Comparison of ENCODE assay signal across 8 mouse cellular contexts in genomic region chr2:174116929-174117328, GRCm38 (mm10). TPM values are rescaled to one million over a fixed set of nuclear protein-coding genes. Genes with fewer than 3 reads are reported as not detected.
DNase-seq lines count a peak whose midpoint lies in the region; ATAC-seq and TF ChIP-seq lines count a peak whose summit lies in the region.

No protein-coding gene starts in this region.

- no peak overlapping the region for H3K4me3 ChIP-seq in heart, embryonic 14.5 days (ENCODE audit: control insufficient read depth in 1 of 2, insufficient read depth in 1 of 2, low read depth in 1 of 2, low read length in 2 of 2)
- no peak overlapping the region for H3K4me3 ChIP-seq in embryonic facial prominence, embryonic 13.5 days
- no peak overlapping the region for H3K4me3 ChIP-seq in neural tube, embryonic 12.5 days
- H3K4me3 ChIP-seq in layer of hippocampus, adult 2 months: no peak overlapping the region

- WGBS in heart, embryonic 14.5 days: 34% methylated on average over 16 of the region's 16 CpGs
- 37% methylated on average over 16 of the region's 16 CpGs for WGBS in embryonic facial prominence, embryonic 13.5 days
- WGBS in neural tube, embryonic 12.5 days: 58% methylated on average over 16 of the region's 16 CpGs

- H3K27ac ChIP-seq in heart, embryonic 14.5 days (replicated peaks in 1 of 2; ENCODE audit: control insufficient read depth in 1 of 2, insufficient read depth in 1 of 2, low read depth in 2 of 2, low read length in 2 of 2): peak overlapping the region in 1 of 2 experiments; percentile 45; a peak in 1 of 4 replicates
- H3K27ac ChIP-seq in embryonic facial prominence, embryonic 13.5 days: no peak overlapping the region
- H3K27ac ChIP-seq in neural tube, embryonic 12.5 days: no peak overlapping the region
- H3K27ac ChIP-seq in layer of hippocampus, adult 2 months: no peak overlapping the region

- H3K4me2 ChIP-seq in heart, embryonic 14.5 days (ENCODE audit: low read length): peak overlapping the region; percentile 28
- no peak overlapping the region for H3K4me2 ChIP-seq in embryonic facial prominence, embryonic 13.5 days
- no peak overlapping the region for H3K4me2 ChIP-seq in neural tube, embryonic 12.5 days (replicated peaks)

- H3K9ac ChIP-seq in heart, embryonic 14.5 days (ENCODE audit: low read length): no peak overlapping the region
- no peak overlapping the region for H3K9ac ChIP-seq in embryonic facial prominence, embryonic 13.5 days
- H3K9ac ChIP-seq in neural tube, embryonic 12.5 days: no peak overlapping the region

- peaks cover 3 to 10% of the 10 kb centered on the region in 2 experiments; a peak in 2 of 4 replicates for H3K4me1 ChIP-seq in heart, embryonic 14.5 days (ENCODE audit: control insufficient read depth in 2 of 2, insufficient read depth in 2 of 2, low read length in 2 of 2)
- H3K4me1 ChIP-seq in embryonic facial prominence, embryonic 13.5 days: peaks cover 7% of the 10 kb centered on the region
- peaks cover 5% of the 10 kb centered on the region; the same call in 1 of the 2 replicates for H3K4me1 ChIP-seq in neural tube, embryonic 12.5 days

- TF ChIP-seq CTCF in layer of hippocampus, adult 2 months (conservative IDR thresholded peaks at IDR 0.05): no peak

- intact Hi-C loops in heart, postnatal 25 days (cut with DNase I): no loop called here

- peak; percentile 67; the same call in 1 of the 2 replicates for ATAC-seq in heart, embryonic 14.5 days (ENCODE audit: insufficient number of reproducible peaks, insufficient read depth, low FRiP score, low read depth)
- ATAC-seq in embryonic facial prominence, embryonic 13.5 days (ENCODE audit: insufficient number of reproducible peaks, insufficient read depth, low FRiP score, low TSS enrichment, low read depth): peak; percentile 56; the same call in 1 of the 2 replicates
- peak; percentile 52 for ATAC-seq in neural tube, embryonic 12.5 days (ENCODE audit: low FRiP score, low read depth)

- H3K9me3 ChIP-seq in heart, embryonic 14.5 days (ENCODE audit: control insufficient read depth, low read length): no peaks in the 10 kb centered on the region
- no peaks in the 10 kb centered on the region for H3K9me3 ChIP-seq in embryonic facial prominence, embryonic 13.5 days
- no peaks in the 10 kb centered on the region for H3K9me3 ChIP-seq in neural tube, embryonic 12.5 days

- no peak for DNase-seq in heart, postnatal 25 days (ENCODE audit: low spot score)
- peak; percentile 20 for DNase-seq in MN1 (ENCODE audit: low spot score)
- DNase-seq in T-cell, adult 2 months (ENCODE audit: low spot score): no peak
- no peak for DNase-seq in spleen, postnatal 36 days (ENCODE audit: low spot score in 2 of 2)
- DNase-seq in layer of hippocampus, adult 2 months (ENCODE audit: low spot score in 2 of 2): no peak

- no peaks in the 10 kb centered on the region for H3K27me3 ChIP-seq in heart, embryonic 14.5 days (ENCODE audit: control insufficient read depth, insufficient read depth, low read length)
- H3K27me3 ChIP-seq in embryonic facial prominence, embryonic 13.5 days: no peaks in the 10 kb centered on the region
- no peaks in the 10 kb centered on the region for H3K27me3 ChIP-seq in neural tube, embryonic 12.5 days (replicated peaks)

- H3K36me3 ChIP-seq in heart, embryonic 14.5 days (ENCODE audit: control insufficient read depth, insufficient read depth, low read length): peaks cover 62% of the 10 kb centered on the region
- H3K36me3 ChIP-seq in embryonic facial prominence, embryonic 13.5 days: peaks cover 86% of the 10 kb centered on the region
- H3K36me3 ChIP-seq in neural tube, embryonic 12.5 days: peaks cover 22% of the 10 kb centered on the region

RNA-seq across cellular contexts. Expression of gene Npepl1, which starts 6.8 kb away (rescaled TPM):
- 44.3 and 44.5 TPM in 2 replicates for polyA plus RNA-seq in heart, embryonic 14.5 days (2014; fragmentation: Nextera tagmentation; extraction: Ambion mirVana)
- 10 to 100 TPM; 58.0 to 62.0 TPM for total RNA-seq in heart, postnatal 25 days (2021)
- polyA plus RNA-seq in embryonic facial prominence, embryonic 13.5 days (2015; fragmentation: Nextera tagmentation; extraction: Ambion mirVana): 52.0 and 55.7 TPM in 2 replicates
- polyA plus RNA-seq in neural tube, embryonic 12.5 days (2016; fragmentation: Nextera tagmentation; extraction: Ambion mirVana): 29.1 and 30.1 TPM in 2 replicates
- 10 to 100 TPM; 12.3 to 14.2 TPM for total RNA-seq in layer of hippocampus, adult 2 months (2021)

RNA-seq across cellular contexts. Expression of gene Stx16, which starts 40.8 kb away (rescaled TPM):
- polyA plus RNA-seq in heart, embryonic 14.5 days (2014; fragmentation: Nextera tagmentation; extraction: Ambion mirVana): 6.9 and 7.9 TPM in 2 replicates
- total RNA-seq in heart, postnatal 25 days (2021): 10 to 100 TPM; 21.6 to 22.3 TPM
- 13.5 and 15.5 TPM in 2 replicates for polyA plus RNA-seq in embryonic facial prominence, embryonic 13.5 days (2015; fragmentation: Nextera tagmentation; extraction: Ambion mirVana)
- polyA plus RNA-seq in neural tube, embryonic 12.5 days (2016; fragmentation: Nextera tagmentation; extraction: Ambion mirVana): 11.8 and 13.7 TPM in 2 replicates
- 10 to 100 TPM; 72.6 to 75.1 TPM for total RNA-seq in layer of hippocampus, adult 2 months (2021)
